Mouse (Mus musculus): ENCODE data around the gene Pla2g2f. TPM values are rescaled to one million over a fixed set of nuclear protein-coding genes. Genes with fewer than 3 reads are reported as not detected.

The Pla2g2f gene
- total RNA-seq, 2 experiments from 2014 or later: 0.24 TPM; not detected in 1

- DNase-seq: no peak
- intact Hi-C loops (cut with DNase I): no loop called here
Observed at GRCm38 (mm10) chr4:138719264-138719596, 38.2 kb downstream of the Pla2g2f start.

- intact Hi-C loops (cut with DNase I): no loop called here
- DNase-seq: no peak
Observed at GRCm38 (mm10) chr4:138718586-138719263, 38.7 kb downstream of the Pla2g2f start.

- no peak for DNase-seq
- intact Hi-C loops (cut with DNase I): no loop called here
Observed at GRCm38 (mm10) chr4:138716697-138717096, 40.7 kb downstream of the Pla2g2f start.

GRCm38 (mm10) chr4:138714186-138714585, 43.2 kb downstream of the Pla2g2f start:
- DNase-seq: no peak
- intact Hi-C loops (cut with DNase I): no loop called here

- DNase-seq: no peak
- intact Hi-C loops (cut with DNase I): no loop called here
Observed at GRCm38 (mm10) chr4:138712621-138713020, 44.8 kb downstream of the Pla2g2f start.

- intact Hi-C loops (cut with DNase I): no loop called here
- no peak for DNase-seq
Observed at GRCm38 (mm10) chr4:138712096-138712495, 45.3 kb downstream of the Pla2g2f start.

GRCm38 (mm10) chr4:138711051-138711820, 46.2 kb downstream of the Pla2g2f start:
- no peak for DNase-seq
- intact Hi-C loops (cut with DNase I): no loop called here

GRCm38 (mm10) chr4:138710633-138711032, 46.8 kb downstream of the Pla2g2f start:
- no peak for DNase-seq
- intact Hi-C loops (cut with DNase I): no loop called here

- no peak for DNase-seq
- intact Hi-C loops (cut with DNase I): loop anchor here (2.0 kb wide), 1 partner anchor 83 kb away; no protein-coding TSS in a partner anchor
Observed at GRCm38 (mm10) chr4:138709944-138710343, 47.5 kb downstream of the Pla2g2f start.

- DNase-seq: no peak
- intact Hi-C loops (cut with DNase I): loop anchor here (2.0 kb wide), 1 partner anchor 84 kb away; no protein-coding TSS in a partner anchor
Observed at GRCm38 (mm10) chr4:138709246-138709645, 48.2 kb downstream of the Pla2g2f start.

GRCm38 (mm10) chr4:138708636-138709035, 48.8 kb downstream of the Pla2g2f start:
- DNase-seq: peak; percentile 52 to 64

GRCm38 (mm10) chr4:138706620-138707019, 50.8 kb downstream of the Pla2g2f start:
- no peak for DNase-seq
- intact Hi-C loops (cut with DNase I): no loop called here

More at GRCm38 (mm10) chr4:138708636-138709035, 48.8 kb downstream of the Pla2g2f start:
- intact Hi-C loops (cut with DNase I): loop anchor here (1.0 to 2.0 kb wide), 2 partner anchors 84 to 143 kb away; no protein-coding TSS in a partner anchor

- no peak for DNase-seq
- intact Hi-C loops (cut with DNase I): no loop called here
Observed at GRCm38 (mm10) chr4:138704169-138704568, 53.3 kb downstream of the Pla2g2f start.

GRCm38 (mm10) chr4:138703591-138703990, 53.8 kb downstream of the Pla2g2f start:
- no peak for DNase-seq
- intact Hi-C loops (cut with DNase I): no loop called here

GRCm38 (mm10) chr4:138702528-138702927, 54.9 kb downstream of the Pla2g2f start:
- intact Hi-C loops (cut with DNase I): no loop called here
- DNase-seq: no peak

GRCm38 (mm10) chr4:138702031-138702430, 55.4 kb downstream of the Pla2g2f start:
- intact Hi-C loops (cut with DNase I): no loop called here
- no peak for DNase-seq

- intact Hi-C loops (cut with DNase I): loop anchor here (2.0 kb wide), 1 partner anchor 138 kb away; no protein-coding TSS in a partner anchor
- DNase-seq: no peak
Observed at GRCm38 (mm10) chr4:138701111-138701510, 56.3 kb downstream of the Pla2g2f start.

Other genes starting within 250 kb of the Pla2g2f start
- gene Vwa5b1, start 121.7 kb downstream of the Pla2g2f start, total RNA-seq (2021): not detected
- under 1 TPM in 1 of 2 experiments, not detected in 1; 0.31 TPM for gene Pla2g2c, start 32.8 kb downstream of the Pla2g2f start, total RNA-seq (2021)
- 1 to 10 TPM; 1.5 to 3.1 TPM for gene Ubxn10, start 20.5 kb downstream of the Pla2g2f start, total RNA-seq (2021)
- gene Pla2g2d, start 18.1 kb upstream of the Pla2g2f start, total RNA-seq (2021): under 1 TPM; 0.30 to 0.36 TPM
- gene Pla2g5, start 105.9 kb upstream of the Pla2g2f start, total RNA-seq (2021): 10 to 100 TPM; 27.0 to 32.1 TPM
- not detected for gene Gm13030, start 116.3 kb upstream of the Pla2g2f start, total RNA-seq (2021)
- 1 to 10 TPM in 1 of 2 experiments, under 1 TPM in 1; 0.97 to 1.1 TPM for gene Pla2g2e, start 120.3 kb upstream of the Pla2g2f start, total RNA-seq (2021)
- gene Otud3, start 156.3 kb upstream of the Pla2g2f start, total RNA-seq (2021): 10 to 100 TPM; 10.6 to 11.6 TPM
- not detected for gene Rnf186, start 209.5 kb upstream of the Pla2g2f start, total RNA-seq (2021)
- gene Tmco4, start 215.3 kb upstream of the Pla2g2f start, total RNA-seq (2021): 1 to 10 TPM; 8.4 to 10.0 TPM